Mouse (Mus musculus) liver, embryonic 16.5 days (tissue): ENCODE data around the gene Zdhhc16. TPM values are rescaled to one million over a fixed set of nuclear protein-coding genes. Genes with fewer than 3 reads are reported as not detected.

Experiments used
- ATAC-seq: fragments of 200-750 bp; cut with Nextera tagmentation; 2 replicates; pipeline ENCODE4 v1.8.0; 2017; ENCODE audit warnings: low read depth, mild to moderate bottlenecking, moderate number of reproducible peaks, moderate library complexity
- H3K27ac ChIP-seq: fragments of 300-500 bp; sonication (generic); 2 replicates; pipeline ENCODE4 v1.5.1; 2014; ENCODE audit warnings: mild to moderate bottlenecking, low read length
- H3K27me3 ChIP-seq: fragments of 300-500 bp; sonication (generic); 2 replicates; pipeline ENCODE4 v1.6.1; 2014; ENCODE audit warnings: low read depth, low read length, mixed read lengths; ENCODE audit not compliant: control insufficient read depth, insufficient read depth
- H3K36me3 ChIP-seq: fragments of 300-500 bp; sonication (generic); 2 replicates; pipeline ENCODE4 v1.6.1; 2014; ENCODE audit warnings: mild to moderate bottlenecking; ENCODE audit not compliant: control insufficient read depth, insufficient read depth
- H3K4me1 ChIP-seq: fragments of 300-500 bp; sonication (generic); 2 replicates; pipeline ENCODE4 v1.6.1; 2014; ENCODE audit warnings: low read depth, low read length, mixed read lengths; ENCODE audit not compliant: control insufficient read depth
- H3K4me2 ChIP-seq: fragments of 300-500 bp; sonication (generic); 2 replicates; pipeline ENCODE4 v1.6.1; 2014; ENCODE audit warnings: low read depth, low read length, mixed read lengths
- H3K4me3 ChIP-seq: fragments of 300-500 bp; sonication (generic); 2 replicates; pipeline ENCODE4 v1.5.1; 2014; ENCODE audit warnings: low read depth, mild to moderate bottlenecking, low read length
- H3K9ac ChIP-seq: fragments of 300-500 bp; sonication (generic); 2 replicates; pipeline ENCODE4 v1.6.1; 2014; ENCODE audit warnings: low read depth, low read length
- H3K9me3 ChIP-seq: fragments of 300-500 bp; sonication (generic); replicated peaks from 2 replicates; pipeline ENCODE4 v1.6.1; 2016; ENCODE audit warnings: low read length; ENCODE audit not compliant: control insufficient read depth
- WGBS: fragments of 180-500 bp; shearing (Covaris S2); extraction: QIAGEN DNeasy Blood & Tissue Kit; methylation state at CpG from one replicate; pipeline ENCODE4 v1.1.7; 2014; ENCODE audit not compliant: insufficient replicate concordance; 5-methylcytosine and 5-hydroxymethylcytosine counted together
- polyA plus RNA-seq: library from polyadenylated mRNA; unstranded; fragments of >200 nt; fragmentation: Nextera tagmentation; extraction: Ambion mirVana; gene quantifications from 2 replicates; pipeline ENCODE4 v1.2.1, GENCODE M21; 2015

Zdhhc16 gene
- polyA plus RNA-seq, 1 experiment from 2014 or later: 32.1 TPM

DNA sequence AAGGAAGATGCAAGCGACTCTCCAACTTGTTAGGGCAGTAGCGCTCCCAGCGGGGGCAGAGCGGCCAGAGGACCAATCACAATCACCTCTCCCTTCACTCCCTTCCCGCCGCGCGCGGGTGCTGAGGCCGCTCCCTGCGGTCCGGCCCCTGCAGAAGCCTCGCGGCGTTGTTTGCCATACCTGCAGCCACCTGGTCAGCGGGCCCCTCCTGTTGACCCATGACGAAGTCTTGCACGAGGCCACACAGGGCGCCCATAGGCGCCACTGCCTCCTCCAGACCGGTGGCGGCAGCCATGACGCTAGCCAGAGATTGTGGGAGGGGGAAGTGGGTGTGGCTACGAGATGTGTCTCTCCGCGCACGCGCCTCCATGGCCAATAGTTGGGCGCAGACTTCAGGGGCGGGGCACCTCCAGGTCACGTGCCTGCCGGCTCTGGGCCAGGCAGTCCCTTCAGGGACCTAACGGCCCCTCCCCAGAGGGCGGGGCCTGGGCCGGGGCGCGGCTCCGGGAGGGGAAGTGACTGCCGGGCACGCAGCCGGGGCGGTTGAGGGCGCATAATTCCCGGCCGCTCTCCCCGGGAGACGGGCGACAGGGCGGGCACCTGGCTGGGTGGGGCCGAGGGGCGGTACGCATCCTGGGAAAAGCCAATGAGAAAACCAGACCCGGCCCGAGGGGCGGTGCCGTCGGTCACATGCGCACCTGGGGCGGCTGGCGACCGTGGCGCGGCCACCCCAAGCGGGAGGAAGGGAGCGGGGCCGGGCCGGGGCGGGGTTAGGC lies 47.7 kb downstream of the Zdhhc16 start, which contains the start of gene Mms19:
Gene Mms19 (minus strand): TSS at position 339 of the 776 bp plus-strand sequence.
- Histone ChIP-seq H3K9me3 (no peaks in the 10 kb centered on the region), H3K4me2 (peak within 1 kb of the TSS; percentile 100), H3K27me3 (peaks cover 27% of the 10 kb centered on the region), H3K36me3 (no peaks in the 10 kb centered on the region), H3K9ac (peak within 1 kb of the TSS; percentile 88), H3K4me1 (peaks cover 20% of the 10 kb centered on the region), H3K4me3 (peak within 1 kb of the TSS; percentile 95), H3K27ac (peak within 1 kb of the TSS; percentile 87)
- under 1% methylated on average over 68 of the region's 68 CpGs for WGBS
- peak; percentile 89 for ATAC-seq

DNA sequence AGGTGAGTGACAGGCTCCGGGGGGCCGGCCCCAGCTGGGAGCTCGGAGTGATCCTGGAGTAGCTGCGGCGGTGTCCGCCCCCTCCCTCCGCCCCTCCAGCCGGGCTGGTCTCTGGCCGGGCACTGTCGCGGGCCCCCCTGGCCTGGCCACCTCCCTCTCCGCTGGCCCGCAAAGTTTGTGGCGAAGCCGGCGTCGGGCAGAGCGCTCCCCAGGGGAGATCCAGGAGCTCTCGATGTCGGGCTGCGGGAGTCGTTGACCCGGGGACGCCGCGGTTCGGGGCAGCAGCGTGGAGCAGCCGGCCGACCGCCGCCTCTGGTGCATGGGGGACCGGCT lies 48.3 kb downstream of the Zdhhc16 start, which contains the start of gene Ubtd1:
Gene Ubtd1 (plus strand): TSS at position 169 of the 333 bp plus-strand sequence.
- peaks cover 20% of the 10 kb centered on the region for H3K4me1 ChIP-seq
- H3K36me3 ChIP-seq: no peaks in the 10 kb centered on the region
- peaks cover 27% of the 10 kb centered on the region for H3K27me3 ChIP-seq
- H3K4me2 ChIP-seq: peak within 1 kb of the TSS; percentile 100
- ATAC-seq: no peak
- H3K9me3 ChIP-seq: no peaks in the 10 kb centered on the region
- peak within 1 kb of the TSS; percentile 95 for H3K4me3 ChIP-seq
- 0% methylated on average over 33 of the region's 33 CpGs for WGBS
- H3K27ac ChIP-seq: peak within 1 kb of the TSS; percentile 87
- peak within 1 kb of the TSS; percentile 88 for H3K9ac ChIP-seq

DNA sequence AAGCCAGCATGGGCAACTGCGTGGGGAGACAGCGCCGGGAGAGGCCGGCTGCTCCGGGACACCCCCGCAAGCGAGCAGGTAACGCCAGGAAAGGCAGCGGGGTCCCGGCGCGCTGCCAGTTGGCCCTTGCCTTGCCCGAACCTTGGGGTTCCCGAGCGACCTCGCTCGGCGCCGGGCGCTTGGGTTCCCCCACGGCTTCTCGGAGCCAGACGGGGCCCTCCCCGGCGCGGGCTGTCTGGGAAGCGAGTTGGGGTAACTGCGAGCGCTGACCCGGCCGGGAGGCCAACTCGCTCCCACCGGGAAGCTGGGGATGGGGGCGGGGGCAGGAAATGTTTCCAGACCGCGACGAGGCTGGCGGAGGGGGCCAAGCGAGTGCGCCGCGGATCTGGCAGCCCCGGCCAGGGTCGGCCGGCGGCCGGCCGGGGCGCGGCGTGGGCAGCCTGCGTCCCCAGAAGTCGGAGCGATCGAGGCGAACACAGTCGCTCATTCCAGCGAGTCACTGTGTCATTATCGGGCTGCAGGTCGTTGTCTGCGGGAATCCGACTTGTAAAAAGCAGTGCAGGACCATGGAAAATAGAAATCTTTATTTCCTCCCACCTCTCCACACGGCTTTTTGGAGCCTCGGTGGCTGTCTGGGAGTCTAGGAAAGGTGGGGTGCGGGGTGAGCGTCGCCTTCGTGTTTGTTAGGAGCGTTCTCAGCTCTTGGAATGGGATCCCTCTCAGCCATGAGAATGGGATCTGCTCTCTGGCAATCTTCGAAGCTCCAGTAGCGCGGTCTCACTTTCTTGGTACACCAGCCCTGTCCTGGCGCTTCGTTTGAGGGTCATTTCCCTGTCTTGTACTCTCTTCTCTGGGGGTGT lies 48.9 kb downstream of the Zdhhc16 start:
- Histone ChIP-seq H3K4me3 (peak overlapping the region; percentile 95), H3K9me3 (no peaks in the 10 kb centered on the region), H3K4me1 (peaks cover 20% of the 10 kb centered on the region), H3K4me2 (peak overlapping the region; percentile 100), H3K9ac (peak overlapping the region; percentile 73), H3K36me3 (no peaks in the 10 kb centered on the region), H3K27me3 (peaks cover 27% of the 10 kb centered on the region), H3K27ac (peak overlapping the region; percentile 87)
- no peak for ATAC-seq
- WGBS: under 1% methylated on average over 74 of the region's 74 CpGs

DNA sequence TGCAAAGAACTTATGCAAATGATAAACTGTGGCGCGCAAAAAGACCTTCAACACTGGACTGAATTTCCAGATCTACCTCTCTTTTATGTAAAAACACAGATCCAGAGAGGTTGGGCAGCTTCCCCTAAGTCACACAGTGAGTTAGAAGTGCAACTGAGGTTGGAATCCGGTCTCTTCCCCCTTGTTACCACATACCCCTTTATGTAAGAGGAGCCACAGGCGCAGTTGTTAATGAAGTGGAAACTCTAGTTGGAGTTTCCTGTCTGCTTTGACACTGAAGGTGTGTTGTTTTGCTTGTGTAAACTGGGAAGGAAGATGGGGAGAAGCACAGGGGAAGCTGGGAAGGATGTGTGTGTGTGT lies 49.5 kb downstream of the Zdhhc16 start:
- H3K27me3 ChIP-seq: peaks cover 27% of the 10 kb centered on the region
- H3K27ac ChIP-seq: no peak overlapping the region; the same call in 1 of the 2 replicates
- WGBS: 7% methylated on average over 4 of the region's 4 CpGs
- H3K9ac ChIP-seq: peak overlapping the region; percentile 73
- H3K9me3 ChIP-seq: no peaks in the 10 kb centered on the region
- H3K4me2 ChIP-seq: peak overlapping the region; percentile 100
- peak overlapping the region; percentile 95 for H3K4me3 ChIP-seq
- peaks cover 20% of the 10 kb centered on the region for H3K4me1 ChIP-seq
- ATAC-seq: no peak
- H3K36me3 ChIP-seq: no peaks in the 10 kb centered on the region

DNA sequence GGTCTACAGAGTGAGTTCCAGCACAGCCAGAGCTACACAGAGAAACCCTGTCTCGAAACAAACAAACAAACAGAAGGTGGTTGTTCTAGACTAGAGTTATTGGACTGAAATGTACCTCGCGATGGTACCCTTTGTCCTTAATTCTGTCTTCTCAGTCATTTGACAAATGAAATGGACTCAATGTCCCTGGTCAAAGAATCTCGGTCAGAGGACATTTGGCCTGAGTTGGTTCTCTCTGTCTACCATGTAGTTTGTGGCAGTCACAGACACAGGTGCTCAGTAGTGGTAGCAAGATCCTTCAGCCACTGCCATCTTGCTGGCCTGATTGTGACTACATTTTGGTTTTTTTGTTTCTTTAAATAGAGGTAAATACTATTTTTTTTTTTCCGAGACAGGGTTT lies 52.7 kb downstream of the Zdhhc16 start:
- H3K4me3 ChIP-seq: no peak overlapping the region
- H3K4me1 ChIP-seq: peaks cover 10% of the 10 kb centered on the region
- H3K36me3 ChIP-seq: no peaks in the 10 kb centered on the region
- H3K9ac ChIP-seq: no peak overlapping the region
- ATAC-seq: no peak
- 67% methylated on average over 5 of the region's 5 CpGs for WGBS
- H3K4me2 ChIP-seq: no peak overlapping the region
- no peak overlapping the region for H3K27ac ChIP-seq
- peaks cover 27% of the 10 kb centered on the region for H3K27me3 ChIP-seq
- no peaks in the 10 kb centered on the region for H3K9me3 ChIP-seq

DNA sequence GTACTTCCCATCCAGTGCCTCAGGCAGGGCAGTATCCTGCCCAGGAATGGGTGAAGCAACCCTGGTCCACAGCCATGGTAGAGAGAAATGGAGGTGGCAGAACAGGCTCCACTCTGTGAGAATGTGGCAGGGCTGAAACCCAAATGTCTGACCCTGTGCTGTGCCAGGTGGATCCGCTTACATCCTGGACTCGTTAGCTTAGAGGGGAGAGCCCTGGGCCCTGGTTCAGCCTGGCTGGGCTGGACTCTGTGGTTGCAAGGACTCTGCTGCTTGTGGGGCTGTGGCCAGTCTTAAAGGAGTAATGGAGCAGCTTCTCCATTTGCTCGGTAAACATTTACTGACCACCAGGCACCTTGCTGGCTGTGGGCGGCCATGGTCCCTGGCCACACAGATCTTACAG lies 53.9 kb downstream of the Zdhhc16 start:
- no peak overlapping the region for H3K4me3 ChIP-seq
- no peaks in the 10 kb centered on the region for H3K36me3 ChIP-seq
- peaks cover 2% of the 10 kb centered on the region for H3K4me1 ChIP-seq
- no peak overlapping the region for H3K4me2 ChIP-seq
- H3K27ac ChIP-seq: no peak overlapping the region
- no peak overlapping the region for H3K9ac ChIP-seq
- H3K27me3 ChIP-seq: peaks cover 20% of the 10 kb centered on the region
- ATAC-seq: no peak
- no peaks in the 10 kb centered on the region for H3K9me3 ChIP-seq
- 68% methylated on average over 4 of the region's 4 CpGs for WGBS

DNA sequence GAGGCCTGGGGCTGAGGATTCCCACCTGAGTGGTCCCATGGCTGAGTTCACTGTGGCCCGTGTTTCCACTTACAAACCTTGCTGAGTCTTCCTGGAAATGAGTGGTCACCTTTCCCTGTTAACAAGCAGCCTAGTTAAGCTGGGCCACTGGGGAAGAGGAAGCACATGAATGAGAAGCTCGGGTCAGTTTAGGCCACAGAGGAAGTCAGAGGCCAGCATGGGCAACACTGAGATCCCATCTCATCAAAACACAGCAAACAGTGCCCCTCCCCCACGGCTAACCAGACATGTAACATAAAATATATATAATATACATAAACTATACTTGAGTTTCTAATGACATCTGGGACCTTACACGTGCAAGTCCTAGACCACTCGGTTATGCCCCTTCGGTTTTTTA lies 56.5 kb downstream of the Zdhhc16 start:
- Histone ChIP-seq H3K36me3 (no peaks in the 10 kb centered on the region), H3K9me3 (no peaks in the 10 kb centered on the region), H3K4me3 (no peak overlapping the region), H3K27me3 (no peaks in the 10 kb centered on the region), H3K27ac (no peak overlapping the region), H3K4me2 (no peak overlapping the region), H3K4me1 (peaks cover 3% of the 10 kb centered on the region; the same call in 1 of the 2 replicates), H3K9ac (no peak overlapping the region)
- ATAC-seq: no peak
- WGBS: 40% methylated on average over 6 of the region's 6 CpGs

DNA sequence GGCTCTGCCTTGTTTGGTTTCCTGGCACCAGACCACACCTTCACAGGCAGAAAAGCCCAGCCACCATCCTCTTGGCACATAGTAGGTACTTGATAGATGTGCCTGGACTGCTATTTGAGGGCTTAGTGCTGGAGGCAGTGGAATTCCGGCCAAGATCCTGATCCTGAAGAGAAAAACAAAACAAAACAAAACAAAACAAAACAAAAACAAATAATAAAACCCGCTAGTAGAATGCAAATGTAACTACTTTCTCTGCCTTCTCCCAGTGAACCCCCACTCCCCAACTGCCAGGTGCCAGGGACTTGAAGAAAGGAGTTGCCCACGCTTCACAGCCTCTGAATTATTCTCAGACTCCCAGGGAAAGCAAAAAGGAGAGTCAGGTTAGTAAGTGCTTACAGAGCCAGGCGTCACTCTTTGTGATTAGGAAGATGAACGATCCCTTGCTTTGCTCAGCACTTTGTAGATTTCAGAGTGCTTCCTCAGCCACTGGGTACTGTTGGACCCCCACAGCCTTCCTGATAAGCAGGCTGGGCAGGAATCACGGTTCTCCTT lies 58.7 kb downstream of the Zdhhc16 start:
- no peaks in the 10 kb centered on the region for H3K36me3 ChIP-seq
- H3K4me2 ChIP-seq: no peak overlapping the region
- no peaks in the 10 kb centered on the region for H3K27me3 ChIP-seq
- H3K4me1 ChIP-seq: peaks cover 3% of the 10 kb centered on the region; the same call in 1 of the 2 replicates
- no peak overlapping the region for H3K4me3 ChIP-seq
- H3K9ac ChIP-seq: no peak overlapping the region
- H3K27ac ChIP-seq: no peak overlapping the region
- ATAC-seq: no peak
- no peaks in the 10 kb centered on the region for H3K9me3 ChIP-seq
- 37% methylated on average over 6 of the region's 6 CpGs for WGBS
